Mouse (Mus musculus) embryo, embryonic 10 days (tissue): ENCODE data around the gene Mpp1.

Source experiments
- DNase-seq: peaks from one replicate; pipeline ENCODE4 v3.0.0-alpha.2; 2015; ENCODE audit warnings: low spot score

The Mpp1 gene

GRCm38 (mm10) chrX:75083982-75084773 lies 46.6 kb downstream of the Mpp1 start:
- peak; percentile 25 for DNase-seq

- DNase-seq = peak; percentile 14
Observed at GRCm38 (mm10) chrX:75082351-75082750, 48.5 kb downstream of the Mpp1 start.
